Mouse (Mus musculus): ENCODE measurements at regions not wholly inside any gene's neighbourhood (a gene's known extent, or its start where the extent isn't known, plus 50 kb on each side); places are given as distances from the start of the nearest gene placed in this dataset.
A peak's percentile ranks its signal among the peaks of the same experiment; 100 is the strongest.

- TF ChIP-seq KAT2A (IDR thresholded peaks at IDR 0.05; ENCODE audit: insufficient replicate concordance, low read length): no peak
- TF ChIP-seq MAZ (IDR thresholded peaks at IDR 0.05; ENCODE audit: low read depth, low read length): 0 out of 2 replicates have a peak, but pooled peaks have one; percentile 19
- 0 out of 2 replicates have a peak, but pooled peaks have one; percentile 39 for TF ChIP-seq BHLHE40 (IDR thresholded peaks at IDR 0.05; ENCODE audit: low read depth, low read length)
Observed at GRCm38 (mm10) chr16:50482360-50482786, 50.2 kb upstream of the Bbx start.

All from CH12.LX (cell line).